Mouse (Mus musculus): ENCODE data around the gene Oas1e.

Oas1e gene

GRCm38 (mm10) chr5:120775287-120775985 is 19.9 kb downstream of the Oas1e start:
- DNase-seq, result no peak

- no peak for DNase-seq
These were observed 25.9 kb downstream of the Oas1e start for GRCm38 (mm10) chr5:120769396-120769795.

- no peak for DNase-seq
These were observed 30.3 kb downstream of the Oas1e start for GRCm38 (mm10) chr5:120765010-120765409.

- DNase-seq, result no peak
These were observed 33.4 kb downstream of the Oas1e start for GRCm38 (mm10) chr5:120761901-120762300.

GRCm38 (mm10) chr5:120754215-120754614 is 41.1 kb downstream of the Oas1e start:
- DNase-seq, result no peak

GRCm38 (mm10) chr5:120752786-120753185 is 42.5 kb downstream of the Oas1e start:
- DNase-seq, result no peak

GRCm38 (mm10) chr5:120751206-120751605 is 44.1 kb downstream of the Oas1e start:
- no peak for DNase-seq

GRCm38 (mm10) chr5:120749688-120750087 is 45.6 kb downstream of the Oas1e start, which contains the start of gene Oas2:
Gene Oas2, minus strand, starts transcription at chr5:120749853.
- no peak for DNase-seq

- peak; percentile 47 for DNase-seq
These were observed 48.9 kb downstream of the Oas1e start for GRCm38 (mm10) chr5:120746451-120746850.

GRCm38 (mm10) chr5:120742125-120742524 is 53.2 kb downstream of the Oas1e start:
- DNase-seq, result no peak
